Mouse (Mus musculus) liver, postnatal 0 days (tissue): Measurements from ENCODE around the gene Atp2c1.

Experiments
- CTCF ChIP-seq: sonication (generic); IDR thresholded peaks from 2 replicates; pipeline ENCODE4 v1.5.1; 2016; ENCODE audit warnings: antibody characterized with exemption, low read depth
- EP300 ChIP-seq: IDR thresholded peaks from 2 replicates; pipeline ENCODE4 v1.6.1; 2016; ENCODE audit warnings: antibody characterized with exemption, low read depth, mild to moderate bottlenecking

- TF ChIP-seq CTCF (no peak), EP300 (no peak)
Measured at GRCm38 (mm10) chr9:105363520-105364231, 163.4 kb downstream of the Atp2c1 start.
